Mouse (Mus musculus) thymus, postnatal 0 days (tissue): Measurements from ENCODE around the gene Evi5l. TPM values are rescaled to one million over a fixed set of nuclear protein-coding genes. Genes with fewer than 3 reads are reported as not detected.
A peak's percentile ranks its signal among the peaks of the same experiment; 100 is the strongest.
"Not testable (repeated sequence)": the region's sequence is repeated elsewhere in the genome, so short reads cannot be mapped to it uniquely, and the experiment has no call there.

ENCODE experiments used
- DNase-seq: peaks from one replicate; pipeline ENCODE4 v3.0.0-alpha.2; 2015; ENCODE audit warnings: low spot score
- polyA plus RNA-seq: library from polyadenylated mRNA; unstranded; fragments of >200 nt; fragmentation: Nextera tagmentation; extraction: Ambion mirVana; gene quantifications from 2 replicates; pipeline ENCODE4 v1.2.1, GENCODE M21; 2015

Evi5l gene
- polyA plus RNA-seq, 1 experiment from 2014 or later = 22.5 TPM

GRCm38 (mm10) chr8:4238434-4239192 is 72.2 kb downstream of the Evi5l start, which contains the start of the genes Map2k7 and Gm49320:
TSS of gene Map2k7 (plus strand) at chr8:4238740.
TSS of gene Gm49320 (plus strand) at chr8:4238865.
- peak; percentile 100 for DNase-seq

GRCm38 (mm10) chr8:4239193-4239890 is 73.0 kb downstream of the Evi5l start:
- no peak for DNase-seq

GRCm38 (mm10) chr8:4245061-4245460 is 78.7 kb downstream of the Evi5l start:
- no peak for DNase-seq

GRCm38 (mm10) chr8:4245737-4246136 is 79.4 kb downstream of the Evi5l start:
- no peak for DNase-seq

GRCm38 (mm10) chr8:4247241-4247640 is 80.9 kb downstream of the Evi5l start:
- no peak for DNase-seq

- DNase-seq = no peak
Observed at GRCm38 (mm10) chr8:4247951-4248540, 81.7 kb downstream of the Evi5l start, which contains the start of gene Tgfbr3l. TSS of gene Tgfbr3l (plus strand) at chr8:4248214.

- DNase-seq = no peak
Observed at GRCm38 (mm10) chr8:4249213-4249612, 82.8 kb downstream of the Evi5l start.

- DNase-seq = peak; percentile 83
Observed at GRCm38 (mm10) chr8:4250306-4250970, 84.1 kb downstream of the Evi5l start.

- DNase-seq = no peak
Observed at GRCm38 (mm10) chr8:4252116-4252760, 85.9 kb downstream of the Evi5l start.

- peak; percentile 95 for DNase-seq
Observed at GRCm38 (mm10) chr8:4252934-4253841, 86.8 kb downstream of the Evi5l start, which contains the start of gene Snapc2. TSS of gene Snapc2 (plus strand) at chr8:4253080.

- DNase-seq = no peak
Observed at GRCm38 (mm10) chr8:4254001-4254400, 87.6 kb downstream of the Evi5l start.

GRCm38 (mm10) chr8:4255471-4255870 is 89.1 kb downstream of the Evi5l start:
- not testable (repeated sequence) for DNase-seq

GRCm38 (mm10) chr8:4256911-4257310 is 90.5 kb downstream of the Evi5l start:
- DNase-seq = no peak

- DNase-seq = no peak
Observed at GRCm38 (mm10) chr8:4257350-4257749, 91.0 kb downstream of the Evi5l start.

GRCm38 (mm10) chr8:4258233-4258632 is 91.9 kb downstream of the Evi5l start:
- DNase-seq = peak; percentile 80

- no peak for DNase-seq
Observed at GRCm38 (mm10) chr8:4258678-4259077, 92.3 kb downstream of the Evi5l start.

- peak; percentile 92 for DNase-seq
Observed at GRCm38 (mm10) chr8:4259125-4259804, 92.9 kb downstream of the Evi5l start, which contains the start of gene Ctxn1. TSS of gene Ctxn1 (minus strand) at chr8:4259274.

GRCm38 (mm10) chr8:4259805-4260170 is 93.4 kb downstream of the Evi5l start:
- DNase-seq = no peak
